Mouse (Mus musculus) forebrain, postnatal 0 days (tissue): ENCODE results near the gene Cygb. TPM values are rescaled to one million over a fixed set of nuclear protein-coding genes. Genes with fewer than 3 reads are reported as not detected.

Experiments used
- ATAC-seq: fragments of 200-750 bp; cut with Nextera tagmentation; 2 replicates; pipeline ENCODE4 v1.8.0; 2017; ENCODE audit warnings: mild to moderate bottlenecking, moderate library complexity
- DNase-seq: peaks from one replicate; pipeline ENCODE4 v3.0.0-alpha.2; 2015
- H3K27ac ChIP-seq: fragments of 300-500 bp; sonication (generic); 2 replicates; pipeline ENCODE4 v1.5.1; 2014; ENCODE audit warnings: low read depth, mild to moderate bottlenecking, antibody characterized with exemption, low read length, moderate library complexity, mixed read lengths
- H3K27me3 ChIP-seq: fragments of 300-500 bp; sonication (generic); 2 replicates; pipeline ENCODE4 v1.6.1; 2014; ENCODE audit warnings: mild to moderate bottlenecking, low read length, mixed read lengths; ENCODE audit not compliant: insufficient read depth
- H3K36me3 ChIP-seq: fragments of 300-500 bp; sonication (generic); 2 replicates; pipeline ENCODE4 v1.6.1; 2014; ENCODE audit warnings: mild to moderate bottlenecking, moderate library complexity; ENCODE audit not compliant: insufficient read depth
- H3K4me1 ChIP-seq: fragments of 300-500 bp; sonication (generic); 2 replicates; pipeline ENCODE4 v1.6.1; 2014; ENCODE audit warnings: antibody characterized with exemption; ENCODE audit not compliant: insufficient read depth
- H3K4me2 ChIP-seq: fragments of 300-500 bp; sonication (generic); 2 replicates; pipeline ENCODE4 v1.6.1; 2014; ENCODE audit warnings: low read depth, mild to moderate bottlenecking, moderate library complexity
- H3K4me3 ChIP-seq: fragments of 300-500 bp; sonication (generic); 2 replicates; pipeline ENCODE4 v1.5.1; 2014; ENCODE audit warnings: low read depth, low read length, mixed read lengths
- H3K9ac ChIP-seq: fragments of 300-500 bp; sonication (generic); 2 replicates; pipeline ENCODE4 v1.6.1; 2014; ENCODE audit warnings: mild to moderate bottlenecking
- H3K9me3 ChIP-seq: fragments of 300-500 bp; sonication (generic); 2 replicates; pipeline ENCODE4 v1.6.1; 2016; ENCODE audit warnings: low read length
- CTCF ChIP-seq: sonication (generic); IDR thresholded peaks from 2 replicates; pipeline ENCODE4 v1.5.1; 2016; ENCODE audit warnings: antibody characterized with exemption, control low read depth, low read depth
- WGBS: fragments of 180-500 bp; shearing (Covaris S2); extraction: QIAGEN DNeasy Blood & Tissue Kit; methylation state at CpG from one replicate; pipeline ENCODE4 v1.1.7; 2014; 5-methylcytosine and 5-hydroxymethylcytosine counted together
- polyA plus RNA-seq: library from polyadenylated mRNA; unstranded; fragments of >200 nt; fragmentation: Nextera tagmentation; extraction: Ambion mirVana; gene quantifications from 2 replicates; pipeline ENCODE4 v1.2.1, GENCODE M21; 2015
- total RNA-seq: library from RNA; depleted of rRNA; stranded (reverse); fragments of >200 nt; gene quantifications from 2 replicates; pipeline ENCODE4 v1.2.3, GENCODE M21; 2014

The Cygb gene
- total and polyA plus RNA-seq, 2 experiments from 2014 or later = 20.7 to 27.6 TPM

GRCm38 (mm10) chr11:116657311-116658223 lies 3.5 kb upstream of the Cygb start:
- 13% methylated on average over 22 of the region's 22 CpGs for WGBS
- DNase-seq (peak; percentile 89), ATAC-seq (peak; percentile 77)
- TF ChIP-seq CTCF = peak; percentile 51
- H3K36me3 ChIP-seq = no peaks in the 10 kb centered on the region
- peaks cover 34% of the 10 kb centered on the region for H3K4me1 ChIP-seq
- H3K9me3 ChIP-seq = no peaks in the 10 kb centered on the region
- peak overlapping the region; percentile 40; the same call in 1 of the 2 replicates for H3K9ac ChIP-seq
- peak overlapping the region; percentile 53 for H3K4me2 ChIP-seq
- no peaks in the 10 kb centered on the region for H3K27me3 ChIP-seq
- peak overlapping the region; percentile 54; the same call in 1 of the 2 replicates for H3K27ac ChIP-seq
- peak overlapping the region; percentile 25 for H3K4me3 ChIP-seq

GRCm38 (mm10) chr11:116656348-116657191 lies 2.5 kb upstream of the Cygb start:
- no peak for DNase-seq
- no peaks in the 10 kb centered on the region for H3K9me3 ChIP-seq
- no peaks in the 10 kb centered on the region for H3K27me3 ChIP-seq
- no peak for ATAC-seq
- H3K9ac ChIP-seq = no peak overlapping the region
- H3K4me2 ChIP-seq = no peak overlapping the region
- TF ChIP-seq CTCF = no peak
- WGBS = 39% methylated on average over 16 of the region's 16 CpGs
- H3K27ac ChIP-seq = no peak overlapping the region
- H3K4me3 ChIP-seq = no peak overlapping the region
- H3K4me1 ChIP-seq = peaks cover 24% of the 10 kb centered on the region
- H3K36me3 ChIP-seq = no peaks in the 10 kb centered on the region

GRCm38 (mm10) chr11:116653709-116654221 lies 348 bp downstream of the Cygb start:
- no peaks in the 10 kb centered on the region for H3K9me3 ChIP-seq
- H3K4me2 ChIP-seq = peak overlapping the region; percentile 96
- 4% methylated on average over 44 of the region's 47 CpGs for WGBS
- H3K36me3 ChIP-seq = no peaks in the 10 kb centered on the region
- no peaks in the 10 kb centered on the region for H3K27me3 ChIP-seq
- H3K9ac ChIP-seq = peak overlapping the region; percentile 81
- peak overlapping the region; percentile 68 for H3K4me3 ChIP-seq
- DNase-seq = peak; percentile 69
- TF ChIP-seq CTCF = no peak
- H3K27ac ChIP-seq = 0 out of 2 replicates have a peak overlapping the region, but pooled peaks have one; percentile 9
- peak; percentile 71 for ATAC-seq
- H3K4me1 ChIP-seq = 0 out of 2 replicates have a peak, but pooled peaks cover 8% of the 10 kb centered on the region

- DNase-seq = no peak
- Histone ChIP-seq H3K27ac (0 out of 2 replicates have a peak within 1 kb of the TSS, but pooled peaks have one; percentile 9), H3K4me2 (peak within 1 kb of the TSS; percentile 96), H3K36me3 (no peaks in the 10 kb centered on the region), H3K4me1 (0 out of 2 replicates have a peak, but pooled peaks cover 5% of the 10 kb centered on the region), H3K4me3 (peak within 1 kb of the TSS; percentile 68), H3K9ac (peak within 1 kb of the TSS; percentile 81), H3K27me3 (no peaks in the 10 kb centered on the region), H3K9me3 (no peaks in the 10 kb centered on the region)
- no peak for TF ChIP-seq CTCF
- ATAC-seq = no peak; the same call in 1 of the 2 replicates
- WGBS = 4% methylated on average over 10 of the region's 10 CpGs
Observed at GRCm38 (mm10) chr11:116653234-116653633, 879 bp downstream of the Cygb start, which contains the start of gene Prcd. TSS of gene Prcd (plus strand) at chr11:116653534.

- DNase-seq = no peak
- Histone ChIP-seq H3K4me1 (no peaks in the 10 kb centered on the region), H3K27me3 (no peaks in the 10 kb centered on the region), H3K9me3 (no peaks in the 10 kb centered on the region), H3K27ac (no peak overlapping the region), H3K9ac (peak overlapping the region; percentile 81; the same call in 1 of the 2 replicates), H3K36me3 (no peaks in the 10 kb centered on the region), H3K4me2 (peak overlapping the region; percentile 96), H3K4me3 (peak overlapping the region; percentile 68)
- WGBS = 65% methylated on average over 25 of the region's 25 CpGs
- no peak for ATAC-seq
- TF ChIP-seq CTCF = no peak
Observed at GRCm38 (mm10) chr11:116652330-116653098, 1.6 kb downstream of the Cygb start.

GRCm38 (mm10) chr11:116651339-116651738 lies 2.8 kb downstream of the Cygb start:
- no peaks in the 10 kb centered on the region for H3K36me3 ChIP-seq
- no peaks in the 10 kb centered on the region for H3K27me3 ChIP-seq
- no peak for DNase-seq
- no peak for TF ChIP-seq CTCF
- no peaks in the 10 kb centered on the region for H3K4me1 ChIP-seq
- 66% methylated on average over 8 of the region's 8 CpGs for WGBS
- no peaks in the 10 kb centered on the region for H3K9me3 ChIP-seq
- ATAC-seq = peak; percentile 9; the same call in 1 of the 2 replicates
- no peak overlapping the region for H3K4me2 ChIP-seq
- H3K4me3 ChIP-seq = no peak overlapping the region
- no peak overlapping the region for H3K9ac ChIP-seq
- H3K27ac ChIP-seq = no peak overlapping the region
